Mouse (Mus musculus) bone marrow, adult 2 months (tissue): ENCODE results near the gene Rgs6. TPM values are rescaled to one million over a fixed set of nuclear protein-coding genes. Genes with fewer than 3 reads are reported as not detected.

Source experiments
- H3K27ac ChIP-seq: fragments of 200-500 bp; 2 replicates; pipeline ENCODE4 v1.5.1; 2012; ENCODE audit warnings: low read depth, mild to moderate bottlenecking, control low read depth, inconsistent platforms, low read length; ENCODE audit not compliant: control insufficient read depth, poor library complexity, insufficient read depth
- H3K4me1 ChIP-seq: fragments of 200-500 bp; 2 replicates; pipeline ENCODE4 v1.6.1; 2011; ENCODE audit warnings: low read length; ENCODE audit not compliant: control insufficient read depth, insufficient read depth
- H3K4me3 ChIP-seq: fragments of 200-500 bp; replicated peaks from 2 replicates; pipeline ENCODE3; 2011; ENCODE audit warnings: mild to moderate bottlenecking, low read depth, low read length, control low read depth; ENCODE audit not compliant: control insufficient read depth
- CTCF ChIP-seq: fragments of 200-500 bp; IDR thresholded peaks from 2 replicates; pipeline ENCODE4 v1.5.1; 2011; ENCODE audit warnings: low read length, control low read depth; ENCODE audit not compliant: control insufficient read depth, insufficient read depth
- POLR2A ChIP-seq: fragments of 200-500 bp; IDR thresholded peaks from 2 replicates; pipeline ENCODE4 v1.6.1; 2011; ENCODE audit warnings: low read depth, mild to moderate bottlenecking, control low read depth, low read length, borderline replicate concordance; ENCODE audit not compliant: control insufficient read depth
- WGBS: fragments of 180-500 bp; shearing (Covaris S2); methylation state at CpG from one replicate; pipeline ENCODE4 v1.1.7; 2018; 5-methylcytosine and 5-hydroxymethylcytosine counted together
- polyA plus RNA-seq: library from polyadenylated mRNA; stranded (reverse); fragments of >200 nt; gene quantifications from 2 replicates; pipeline ENCODE4 v1.2.4, GENCODE M21; 2011; ENCODE audit warnings: low replicate concordance; ENCODE audit not compliant: missing spikeins, insufficient read depth, insufficient read length

The Rgs6 gene
- polyA plus RNA-seq, 1 experiment, result 1.6 TPM

DNA sequence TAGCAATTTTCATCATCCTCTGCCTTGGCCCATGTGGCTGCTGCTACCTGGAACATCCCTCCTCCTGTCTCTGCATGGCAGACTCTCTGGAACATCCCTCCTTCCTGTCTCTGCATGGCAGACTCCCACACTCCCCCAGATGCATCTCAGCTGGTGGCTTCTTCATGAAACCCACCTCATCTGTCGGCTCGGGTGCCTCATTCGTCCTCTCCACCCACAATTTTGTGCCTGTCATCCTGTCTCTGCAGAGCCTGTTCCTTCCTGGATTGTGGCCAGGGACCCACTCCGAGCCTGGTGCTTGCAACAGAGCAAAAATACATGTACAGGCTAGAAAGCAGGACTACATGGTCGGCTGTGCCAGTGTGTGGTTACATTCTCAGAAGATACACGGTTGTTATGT lies 168.7 kb downstream of the Rgs6 start:
- 35% methylated on average over 6 of the region's 6 CpGs for WGBS
- no peaks in the 10 kb centered on the region for H3K4me1 ChIP-seq
- no peak overlapping the region for H3K27ac ChIP-seq
- TF ChIP-seq POLR2A, result no peak
- TF ChIP-seq CTCF, result no peak
- H3K4me3 ChIP-seq, result no peak overlapping the region

DNA sequence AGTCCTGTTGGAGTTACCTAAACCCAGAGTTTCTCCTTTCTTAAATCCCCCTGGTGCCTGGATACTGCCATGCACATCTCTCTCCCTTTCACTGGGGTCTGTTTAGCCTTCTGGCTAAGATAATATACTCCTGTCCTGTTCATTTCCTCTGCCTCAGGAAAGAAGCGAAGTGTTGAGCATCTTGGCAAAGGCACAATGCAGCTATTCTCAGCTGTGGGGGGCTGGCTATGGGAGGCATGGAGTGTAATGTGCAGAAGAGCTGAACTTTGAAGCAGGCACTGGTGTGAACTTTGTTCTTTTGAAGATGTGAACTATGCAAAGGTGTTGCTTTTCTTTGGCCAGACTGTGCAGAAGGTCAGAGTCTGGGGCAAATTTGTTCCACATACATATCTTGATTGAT lies 169.3 kb downstream of the Rgs6 start:
- no peak for TF ChIP-seq CTCF
- no peak for TF ChIP-seq POLR2A
- Histone ChIP-seq H3K4me1 (no peaks in the 10 kb centered on the region), H3K27ac (no peak overlapping the region), H3K4me3 (no peak overlapping the region)
- WGBS, result 80% methylated on average over 1 of the region's 1 CpGs

DNA sequence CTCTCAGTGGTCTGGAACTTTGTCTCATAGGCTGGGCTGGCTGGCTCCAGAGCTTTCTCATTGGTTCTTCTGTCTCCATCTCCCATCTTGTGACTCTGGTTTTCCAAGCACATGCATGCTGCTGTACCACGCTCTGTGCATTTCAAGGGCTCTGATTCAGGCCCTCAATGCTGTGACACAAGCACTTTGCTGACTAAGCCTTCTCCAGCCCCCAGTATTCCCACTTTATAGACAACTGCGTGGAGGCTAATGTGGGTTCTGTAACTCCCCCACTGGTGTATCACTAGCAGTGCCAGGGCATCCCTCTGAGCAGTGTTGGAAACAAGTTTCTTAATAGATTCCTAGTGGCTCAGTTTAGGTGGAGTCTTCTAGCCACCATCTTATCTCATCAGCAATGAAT lies 174.0 kb downstream of the Rgs6 start:
- TF ChIP-seq POLR2A (no peak), CTCF (no peak)
- H3K4me3 ChIP-seq, result no peak overlapping the region
- 82% methylated on average over 2 of the region's 2 CpGs for WGBS
- H3K4me1 ChIP-seq, result no peaks in the 10 kb centered on the region
- no peak overlapping the region for H3K27ac ChIP-seq

DNA sequence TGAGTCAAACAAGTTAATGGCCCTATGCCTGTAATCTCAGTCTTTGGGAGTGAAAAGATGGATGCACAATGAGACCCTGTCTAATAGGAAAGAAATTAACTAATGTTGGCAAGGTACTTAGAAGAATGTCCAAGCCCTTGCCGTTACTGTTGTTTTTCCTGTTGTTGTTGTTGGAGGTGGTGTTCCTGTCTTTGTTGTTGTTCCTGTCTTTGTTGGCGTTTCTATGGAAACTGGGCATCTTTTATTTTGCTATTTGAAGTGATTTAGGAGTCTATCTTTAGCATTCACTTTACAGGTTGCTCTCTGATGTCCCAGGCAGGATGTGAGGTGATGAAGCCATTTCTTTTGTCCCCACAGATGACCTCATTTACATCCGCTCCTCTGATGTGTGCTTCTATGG lies 180.6 kb downstream of the Rgs6 start:
- Histone ChIP-seq H3K4me1 (no peaks in the 10 kb centered on the region), H3K27ac (no peak overlapping the region), H3K4me3 (no peak overlapping the region)
- TF ChIP-seq CTCF (no peak), POLR2A (no peak)
- WGBS, result 49% methylated on average over 3 of the region's 3 CpGs

DNA sequence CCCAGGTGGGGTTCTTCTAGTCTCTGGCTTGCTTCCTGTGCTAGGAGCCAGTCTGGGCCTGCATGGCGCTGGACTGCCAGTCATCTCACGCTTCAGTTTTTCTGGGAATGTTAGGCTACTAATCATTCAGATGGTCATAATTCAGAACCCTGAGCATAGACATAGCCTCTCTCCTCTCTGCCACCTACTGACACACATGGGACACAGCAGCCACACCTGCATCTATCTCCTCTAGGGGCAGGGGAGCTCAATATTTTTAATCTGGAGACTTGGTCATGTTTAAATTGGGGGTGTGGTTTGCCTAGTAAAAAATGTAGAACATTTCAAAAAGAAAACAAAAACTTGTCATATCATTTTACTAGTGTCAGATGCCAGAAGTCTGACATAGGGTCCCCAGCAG lies 184.1 kb downstream of the Rgs6 start:
- TF ChIP-seq CTCF, result no peak
- no peak for TF ChIP-seq POLR2A
- WGBS, result 96% methylated on average over 2 of the region's 2 CpGs
- Histone ChIP-seq H3K4me3 (no peak overlapping the region), H3K4me1 (no peaks in the 10 kb centered on the region), H3K27ac (no peak overlapping the region)

DNA sequence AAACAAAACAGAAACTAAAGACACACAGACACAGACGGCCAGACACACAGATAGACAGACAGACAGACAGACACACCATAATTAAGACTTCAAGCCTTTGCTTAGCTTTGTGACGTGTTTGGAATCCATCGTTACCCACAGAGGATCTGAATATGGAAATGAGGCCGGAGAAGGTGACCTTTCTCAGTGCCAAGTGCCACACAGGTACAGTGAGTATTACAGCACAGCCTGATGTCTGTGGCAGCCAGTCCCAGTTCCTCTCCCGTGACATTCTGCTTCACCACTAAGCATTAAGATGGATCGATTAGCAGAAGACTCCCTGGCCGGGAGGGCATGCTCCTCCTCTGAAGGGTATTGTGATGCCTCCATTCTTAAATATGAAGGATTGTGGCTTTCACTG lies 186.5 kb downstream of the Rgs6 start:
- Histone ChIP-seq H3K27ac (no peak overlapping the region), H3K4me3 (no peak overlapping the region), H3K4me1 (no peaks in the 10 kb centered on the region)
- TF ChIP-seq POLR2A (no peak), CTCF (no peak)
- 77% methylated on average over 7 of the region's 7 CpGs for WGBS

DNA sequence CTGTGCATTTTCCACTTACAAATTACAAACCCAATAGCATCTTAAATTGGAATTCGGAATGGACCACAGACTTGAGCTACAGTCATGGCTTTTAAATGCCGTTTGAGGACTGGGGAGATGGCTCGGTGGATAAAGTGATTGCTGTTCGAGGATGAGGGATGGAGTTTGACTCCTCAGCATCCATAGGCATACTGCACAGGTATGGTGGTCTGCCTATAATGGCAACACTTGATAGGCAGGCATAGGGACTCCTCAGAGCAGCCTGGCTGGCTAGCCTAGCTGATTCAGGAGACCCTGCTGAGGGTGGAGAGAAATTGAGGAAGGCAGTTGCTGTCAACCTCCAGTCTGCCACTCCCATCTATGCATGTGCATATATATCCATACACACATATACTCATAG lies 188.6 kb downstream of the Rgs6 start:
- TF ChIP-seq POLR2A, result no peak
- Histone ChIP-seq H3K27ac (no peak overlapping the region), H3K4me3 (no peak overlapping the region), H3K4me1 (no peaks in the 10 kb centered on the region)
- WGBS, result 75% methylated on average over 4 of the region's 4 CpGs

DNA sequence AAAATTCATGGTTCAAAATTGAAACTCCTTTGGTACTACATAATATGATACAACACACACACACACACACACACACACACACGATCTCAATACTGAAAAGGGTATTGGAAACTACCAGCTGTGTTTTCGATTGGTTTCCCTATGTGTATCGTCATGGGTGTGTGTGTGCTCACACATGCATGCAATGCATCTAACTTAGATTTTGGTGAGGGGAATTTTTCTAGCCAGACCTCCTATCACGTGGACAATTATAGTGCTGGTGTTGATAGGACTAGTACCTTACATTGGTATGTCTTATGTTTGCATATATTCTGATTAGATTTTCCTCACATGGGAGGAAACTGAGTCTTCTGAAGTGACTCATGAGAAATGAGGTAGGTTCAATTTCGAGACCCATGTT lies 192.8 kb downstream of the Rgs6 start:
- no peak for TF ChIP-seq POLR2A
- TF ChIP-seq CTCF, result no peak
- WGBS, result 83% methylated on average over 5 of the region's 5 CpGs
- Histone ChIP-seq H3K4me3 (no peak overlapping the region), H3K27ac (no peak overlapping the region), H3K4me1 (no peaks in the 10 kb centered on the region)

DNA sequence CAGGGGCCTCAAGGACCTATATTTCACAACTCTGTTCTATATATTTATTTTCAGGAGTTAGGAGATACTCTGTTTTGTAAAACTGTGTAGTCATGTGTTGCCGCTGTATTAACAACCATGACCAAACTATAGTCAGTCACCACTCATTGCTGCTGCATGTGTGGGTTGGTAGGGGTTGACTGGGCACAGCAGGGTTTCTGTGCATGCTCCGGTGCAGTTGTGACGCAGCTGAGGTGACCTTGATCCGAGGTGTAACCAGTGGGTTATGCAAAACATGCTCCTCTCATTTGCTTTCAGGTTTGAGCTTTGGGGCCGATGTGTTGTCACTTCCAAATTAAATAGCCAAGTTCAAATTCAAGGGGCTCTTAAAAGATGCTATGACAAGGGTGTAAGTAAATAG lies 193.3 kb downstream of the Rgs6 start:
- WGBS, result 78% methylated on average over 5 of the region's 5 CpGs
- TF ChIP-seq CTCF (no peak), POLR2A (no peak)
- Histone ChIP-seq H3K4me1 (no peaks in the 10 kb centered on the region), H3K27ac (no peak overlapping the region), H3K4me3 (no peak overlapping the region)

DNA sequence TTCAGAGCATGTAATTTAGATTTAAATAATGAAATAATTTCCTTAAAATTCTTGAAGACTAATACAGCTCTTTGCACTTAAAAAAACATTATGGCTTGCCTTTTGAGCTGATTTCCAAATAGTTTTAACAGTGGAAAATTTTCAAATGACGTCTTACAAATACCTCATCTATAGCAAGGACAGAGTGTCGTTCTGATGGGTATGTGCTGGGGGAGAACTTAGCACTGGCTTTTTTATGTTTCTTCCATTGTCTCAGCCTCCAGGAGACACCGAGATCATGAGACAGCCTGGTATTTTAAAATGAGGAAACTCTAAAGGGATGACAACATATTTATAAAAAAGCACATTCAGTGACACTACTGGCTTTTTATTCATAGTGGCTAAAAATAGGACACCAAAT lies 204.0 kb downstream of the Rgs6 start:
- WGBS, result 66% methylated on average over 3 of the region's 3 CpGs
- Histone ChIP-seq H3K4me1 (no peaks in the 10 kb centered on the region), H3K27ac (no peak overlapping the region), H3K4me3 (no peak overlapping the region)
- TF ChIP-seq CTCF (no peak), POLR2A (no peak)
